Mouse (Mus musculus): ENCODE results near the gene Olfr1411.

- TF ChIP-seq CTCF (IDR thresholded peaks at IDR 0.05) (no peak), EP300 (IDR thresholded peaks at IDR 0.05; ENCODE audit: insufficient read depth, low read depth, low read length) (no peak), POLR2A (IDR thresholded peaks at IDR 0.05; ENCODE audit: insufficient read depth, low read depth, low read length) (no peak)
Observed at GRCm38 (mm10) chr1:92632196-92632595, 38.0 kb downstream of the Olfr1411 start.

All from heart, adult 2 months (tissue).